Mouse (Mus musculus): Measurements from ENCODE around the gene Ankrd17.

DNA sequence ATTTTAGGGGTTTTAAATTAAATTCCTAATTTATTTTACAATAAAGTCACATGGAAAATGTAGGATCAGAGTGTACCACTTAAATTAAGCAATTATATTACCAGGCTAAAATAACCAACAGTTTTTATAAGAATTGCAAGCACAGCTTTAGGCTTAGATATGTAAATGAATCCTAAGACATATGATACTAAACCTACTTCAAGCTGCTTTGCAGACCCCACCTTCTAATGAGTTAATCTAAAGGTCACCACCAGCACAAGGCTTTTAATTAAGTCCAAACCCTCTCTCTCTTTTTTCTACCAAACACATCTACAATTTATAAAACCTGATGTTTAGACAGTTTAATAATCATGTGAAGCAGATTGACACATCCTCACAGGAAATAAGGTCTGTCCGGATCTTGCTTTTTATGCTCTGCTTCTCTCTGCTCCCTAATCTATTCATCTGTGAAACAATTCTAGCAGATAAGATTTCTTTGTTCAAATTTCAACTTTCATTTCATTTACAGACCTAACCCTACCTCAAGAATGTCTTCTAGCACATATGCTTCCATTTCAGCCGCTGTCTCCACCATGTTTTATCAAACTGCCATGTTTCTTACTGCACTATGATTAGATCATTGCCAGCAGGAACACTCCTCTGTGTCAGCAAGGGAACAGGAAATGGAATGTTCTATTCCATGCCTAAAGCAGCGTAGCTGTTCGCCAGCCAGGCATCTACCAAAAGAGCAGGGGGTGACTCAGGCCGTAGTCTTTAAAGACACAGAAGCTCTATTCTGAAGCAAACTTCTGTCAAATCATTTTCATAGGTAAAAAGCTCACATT, 27.0 kb downstream of the Ankrd17 start:
- TF ChIP-seq TAL1 (IDR thresholded peaks at IDR 0.05; ENCODE audit: low read length) (no peak), GATA1 (IDR thresholded peaks at IDR 0.05; ENCODE audit: low read length) (no peak)

Measured in erythroblast, embryonic 14.5 days (primary cell).